Mouse (Mus musculus) cerebellum, adult 2 months (tissue): ENCODE data around the gene BC005537. TPM values are rescaled to one million over a fixed set of nuclear protein-coding genes. Genes with fewer than 3 reads are reported as not detected.
"Not testable (repeated sequence)": the region's sequence is repeated elsewhere in the genome, so short reads cannot be mapped to it uniquely, and the experiment has no call there.

ENCODE experiments used
- DNase-seq, 2 experiments: peaks; one replicate each; pipeline ENCODE4 v3.0.0; 2021
- H3K27ac ChIP-seq: fragments of 200-500 bp; 2 replicates; pipeline ENCODE4 v1.5.1; 2012; ENCODE audit warnings: low read length, control low read depth, inconsistent platforms; ENCODE audit not compliant: insufficient read depth
- H3K27me3 ChIP-seq: fragments of 200-500 bp; 2 replicates; pipeline ENCODE4 v1.6.1; 2012; ENCODE audit warnings: inconsistent platforms, mild to moderate bottlenecking, low read length, moderate library complexity; ENCODE audit not compliant: control insufficient read depth, insufficient read depth
- H3K4me1 ChIP-seq: fragments of 200-500 bp; 2 replicates; pipeline ENCODE4 v1.6.1; 2011; ENCODE audit warnings: low read length; ENCODE audit not compliant: control insufficient read depth, insufficient read depth
- H3K4me3 ChIP-seq: fragments of 200-500 bp; replicated peaks from 2 replicates; pipeline ENCODE3; 2011; ENCODE audit warnings: mild to moderate bottlenecking, low read depth, low read length, control low read depth; ENCODE audit not compliant: insufficient read depth
- CTCF ChIP-seq: fragments of 200-500 bp; IDR thresholded peaks from 2 replicates; pipeline ENCODE4 v1.5.1; 2011; ENCODE audit warnings: low read depth, mild to moderate bottlenecking, control low read depth, low read length, moderate library complexity, borderline replicate concordance; ENCODE audit not compliant: insufficient read depth
- POLR2A ChIP-seq: fragments of 200-500 bp; IDR thresholded peaks from 2 replicates; pipeline ENCODE4 v1.6.1; 2011; ENCODE audit warnings: low read length, control low read depth, borderline replicate concordance; ENCODE audit not compliant: insufficient read depth
- WGBS: fragments of 180-500 bp; shearing (Covaris S2); methylation state at CpG from one replicate; pipeline ENCODE4 v1.1.7; 2018; 5-methylcytosine and 5-hydroxymethylcytosine counted together
- polyA plus RNA-seq: library from polyadenylated mRNA; depleted of rRNA; stranded (reverse); fragments of >200 nt; gene quantifications from 2 replicates; pipeline ENCODE4 v1.2.3, GENCODE M21; 2012

The BC005537 gene
- polyA plus RNA-seq, 1 experiment: 107 TPM

- TF ChIP-seq POLR2A (no peak), CTCF (no peak)
- no peak for DNase-seq
- Histone ChIP-seq H3K4me1 (no peaks in the 10 kb centered on the region), H3K27ac (no peak overlapping the region), H3K27me3 (no peaks in the 10 kb centered on the region), H3K4me3 (peak overlapping the region; percentile 81)
- 43% methylated on average over 4 of the region's 4 CpGs for WGBS
These were observed 39.2 kb upstream of the BC005537 start for GRCm38 (mm10) chr13:24762254-24762653.

GRCm38 (mm10) chr13:24767809-24768208 lies 33.6 kb upstream of the BC005537 start:
- 65% methylated on average over 4 of the region's 4 CpGs for WGBS
- not testable (repeated sequence) for H3K27me3 ChIP-seq, H3K4me3 ChIP-seq, DNase-seq, H3K4me1 ChIP-seq, H3K27ac ChIP-seq

GRCm38 (mm10) chr13:24771482-24771881 lies 30.0 kb upstream of the BC005537 start:
- not testable (repeated sequence) for DNase-seq, H3K27ac ChIP-seq, H3K27me3 ChIP-seq, H3K4me1 ChIP-seq, H3K4me3 ChIP-seq
- 91% methylated on average over 10 of the region's 10 CpGs for WGBS

- H3K4me1 ChIP-seq: no peaks in the 10 kb centered on the region
- no peak overlapping the region for H3K4me3 ChIP-seq
- DNase-seq: peak; percentile 47 to 58
- no peak overlapping the region for H3K27ac ChIP-seq
- TF ChIP-seq CTCF (peak; percentile 81), POLR2A (no peak)
- H3K27me3 ChIP-seq: no peaks in the 10 kb centered on the region
- 25% methylated on average over 7 of the region's 7 CpGs for WGBS
These were observed 25.2 kb upstream of the BC005537 start for GRCm38 (mm10) chr13:24776146-24776844.

GRCm38 (mm10) chr13:24778026-24778425 lies 23.4 kb upstream of the BC005537 start:
- no peak for DNase-seq
- TF ChIP-seq POLR2A (no peak), CTCF (no peak)
- Histone ChIP-seq H3K27ac (no peak overlapping the region), H3K27me3 (no peaks in the 10 kb centered on the region), H3K4me1 (no peaks in the 10 kb centered on the region), H3K4me3 (no peak overlapping the region)
- WGBS: 52% methylated on average over 2 of the region's 2 CpGs

GRCm38 (mm10) chr13:24778706-24779380 lies 22.6 kb upstream of the BC005537 start:
- Histone ChIP-seq H3K27ac (no peak overlapping the region), H3K4me3 (no peak overlapping the region), H3K27me3 (no peaks in the 10 kb centered on the region), H3K4me1 (no peaks in the 10 kb centered on the region)
- TF ChIP-seq CTCF (no peak), POLR2A (no peak)
- 86% methylated on average over 8 of the region's 8 CpGs for WGBS
- no peak for DNase-seq

GRCm38 (mm10) chr13:24781916-24782315 lies 19.5 kb upstream of the BC005537 start:
- Histone ChIP-seq H3K27ac (no peak overlapping the region), H3K27me3 (no peaks in the 10 kb centered on the region), H3K4me3 (no peak overlapping the region), H3K4me1 (peaks cover 3% of the 10 kb centered on the region; the same call in 1 of the 2 replicates)
- TF ChIP-seq POLR2A (no peak), CTCF (no peak)
- no peak for DNase-seq
- 49% methylated on average over 5 of the region's 5 CpGs for WGBS

GRCm38 (mm10) chr13:24786014-24786490 lies 15.4 kb upstream of the BC005537 start:
- TF ChIP-seq CTCF (no peak), POLR2A (0 out of 2 replicates have a peak, but pooled peaks have one; percentile 21)
- WGBS: 10% methylated on average over 11 of the region's 11 CpGs

More at GRCm38 (mm10) chr13:24786014-24786490, 15.4 kb upstream of the BC005537 start:
- peak overlapping the region; percentile 4 for H3K4me3 ChIP-seq
- H3K27ac ChIP-seq: peak overlapping the region; percentile 62
- peaks cover 3% of the 10 kb centered on the region; the same call in 1 of the 2 replicates for H3K4me1 ChIP-seq
- DNase-seq: peak; percentile 69 to 89
- H3K27me3 ChIP-seq: no peaks in the 10 kb centered on the region
